Mouse (Mus musculus) v-Abl transformed pro-B cells (cell line): Measurements from ENCODE around the gene Mob3a.

Experiments
- in situ Hi-C, 2 experiments: fragments of 400-800 bp; cut with MboI; formaldehyde crosslinking; loops; one replicate each; pipeline ENCODE4 v1.15.1; 2025; ENCODE audit not compliant: unreplicated experiment in 2 of 2

The Mob3a gene

GRCm38 (mm10) chr10:80702536-80703390, 986 bp upstream of the Mob3a start:
- in situ Hi-C loops = no loop called here

- in situ Hi-C loops = no loop called here
These were observed 1.0 kb downstream of the Mob3a start for GRCm38 (mm10) chr10:80700732-80701131.

GRCm38 (mm10) chr10:80700038-80700504, 1.7 kb downstream of the Mob3a start:
- in situ Hi-C loops = no loop called here

GRCm38 (mm10) chr10:80698605-80699004, 3.2 kb downstream of the Mob3a start:
- in situ Hi-C loops = loop anchor here (25.0 kb wide), 2 partner anchors 261 to 536 kb away; partner anchors contain the start of genes 1600002K03Rik (in 1 of the 2), Cirbp (in 1 of the 2) and Tcf3 (in 1 of the 2)

- in situ Hi-C loops = loop anchor here (25.0 kb wide), 2 partner anchors 261 to 536 kb away; partner anchors contain the start of genes 1600002K03Rik (in 1 of the 2), Cirbp (in 1 of the 2) and Tcf3 (in 1 of the 2)
These were observed 4.0 kb downstream of the Mob3a start for GRCm38 (mm10) chr10:80697812-80698211.

- in situ Hi-C loops = loop anchor here (25.0 kb wide), 2 partner anchors 260 to 535 kb away; partner anchors contain the start of genes 1600002K03Rik (in 1 of the 2), Cirbp (in 1 of the 2) and Tcf3 (in 1 of the 2)
These were observed 4.4 kb downstream of the Mob3a start for GRCm38 (mm10) chr10:80697393-80697787.

GRCm38 (mm10) chr10:80696502-80697392, 5.0 kb downstream of the Mob3a start:
- in situ Hi-C loops = loop anchor here (25.0 kb wide), 2 partner anchors 259 to 534 kb away; partner anchors contain the start of genes 1600002K03Rik (in 1 of the 2), Cirbp (in 1 of the 2) and Tcf3 (in 1 of the 2)

GRCm38 (mm10) chr10:80695801-80696501, 5.8 kb downstream of the Mob3a start:
- in situ Hi-C loops = loop anchor here (25.0 kb wide), 2 partner anchors 259 to 534 kb away; partner anchors contain the start of genes 1600002K03Rik (in 1 of the 2), Cirbp (in 1 of the 2) and Tcf3 (in 1 of the 2)

GRCm38 (mm10) chr10:80695186-80695585, 6.6 kb downstream of the Mob3a start:
- in situ Hi-C loops = loop anchor here (25.0 kb wide), 2 partner anchors 258 to 533 kb away; partner anchors contain the start of genes 1600002K03Rik (in 1 of the 2), Cirbp (in 1 of the 2) and Tcf3 (in 1 of the 2)

- in situ Hi-C loops = loop anchor here (5.0 to 25.0 kb wide), 3 partner anchors 37 to 532 kb away; partner anchors contain the start of genes 1600002K03Rik (in 1 of the 2), Btbd2 (in 1 of the 2), Cirbp (in 1 of the 2) and Tcf3 (in 1 of the 2)
These were observed 7.4 kb downstream of the Mob3a start for GRCm38 (mm10) chr10:80694159-80694938.

- in situ Hi-C loops = loop anchor here (5.0 to 25.0 kb wide), 3 partner anchors 36 to 531 kb away; partner anchors contain the start of genes 1600002K03Rik (in 1 of the 2), Btbd2 (in 1 of the 2), Cirbp (in 1 of the 2) and Tcf3 (in 1 of the 2)
These were observed 8.3 kb downstream of the Mob3a start for GRCm38 (mm10) chr10:80693401-80694045.

- in situ Hi-C loops = loop anchor here (5.0 to 25.0 kb wide), 3 partner anchors 35 to 530 kb away; partner anchors contain the start of genes 1600002K03Rik (in 1 of the 2), Btbd2 (in 1 of the 2), Cirbp (in 1 of the 2) and Tcf3 (in 1 of the 2)
These were observed 9.3 kb downstream of the Mob3a start for GRCm38 (mm10) chr10:80692249-80693165.

GRCm38 (mm10) chr10:80687850-80688249, 13.9 kb downstream of the Mob3a start:
- in situ Hi-C loops = loop anchor here (5.0 to 25.0 kb wide), 5 partner anchors 76 to 526 kb away; partner anchors contain the start of genes Tcf3 (in 2 of the 2), 1600002K03Rik (in 1 of the 2), Cirbp (in 1 of the 2) and Klf16 (in 1 of the 2)

GRCm38 (mm10) chr10:80686617-80687016, 15.2 kb downstream of the Mob3a start:
- in situ Hi-C loops = loop anchor here (5.0 to 25.0 kb wide), 5 partner anchors 74 to 524 kb away; partner anchors contain the start of genes Tcf3 (in 2 of the 2), 1600002K03Rik (in 1 of the 2), Cirbp (in 1 of the 2) and Klf16 (in 1 of the 2)

GRCm38 (mm10) chr10:80684984-80685383, 16.8 kb downstream of the Mob3a start:
- in situ Hi-C loops = loop anchor here (5.0 to 25.0 kb wide), 5 partner anchors 73 to 523 kb away; partner anchors contain the start of genes Klf16 (in 2 of the 2), Tcf3 (in 2 of the 2), 1600002K03Rik (in 1 of the 2) and Cirbp (in 1 of the 2)

GRCm38 (mm10) chr10:80684214-80684613, 17.6 kb downstream of the Mob3a start:
- in situ Hi-C loops = loop anchor here (5.0 to 25.0 kb wide), 4 partner anchors 107 to 522 kb away; partner anchors contain the start of genes Tcf3 (in 2 of the 2), 1600002K03Rik (in 1 of the 2), Cirbp (in 1 of the 2) and Klf16 (in 1 of the 2)
